In the genomic region with DNA sequence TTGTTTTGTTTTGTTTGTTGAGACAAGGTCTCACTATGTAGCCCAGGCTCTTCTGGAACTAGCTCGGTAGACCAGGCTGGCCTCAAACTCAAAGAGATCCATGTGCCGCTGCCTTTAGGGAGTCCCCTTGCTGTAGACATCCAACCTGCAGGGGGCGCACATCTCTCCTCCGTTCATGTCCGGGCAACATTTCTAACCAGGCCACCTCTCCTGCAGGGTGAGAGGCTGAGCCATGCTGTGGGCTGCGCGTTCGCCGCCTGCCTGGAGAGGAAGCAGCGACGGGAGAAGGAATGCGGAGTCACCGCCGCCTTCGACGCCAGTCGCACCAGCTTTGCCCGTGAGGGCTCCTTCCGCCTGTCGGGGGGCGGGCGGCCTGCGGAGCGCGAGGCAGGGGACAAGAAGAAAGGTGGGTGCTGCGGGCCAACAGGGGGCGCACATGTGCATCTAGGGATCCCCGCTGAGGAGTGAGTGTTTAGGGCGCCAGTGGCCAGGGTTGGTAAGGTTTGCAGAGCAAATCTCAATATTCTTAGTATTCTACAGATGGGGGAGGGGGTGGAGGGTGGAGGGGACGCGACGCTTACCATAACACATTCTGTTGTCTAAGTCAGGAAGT, we compare ENCODE assay signal across 8 mouse cellular contexts. TPM values are rescaled to one million over a fixed set of nuclear protein-coding genes. Genes with fewer than 3 reads are reported as not detected.
DNase-seq lines count a peak whose midpoint lies in the region; ATAC-seq lines count a peak whose summit lies in the region.
"Had no signal": no experiment of that assay in that cellular context is flagged by ENCODE, and none has a peak within 500 bp of the region (broad histone marks: within the 10 kb centered on the region; RNA-seq: fewer than 3 reads in every experiment).

No protein-coding gene starts in this region.

- DNase-seq in left cerebral cortex, postnatal 4 days: peak; percentile 58
- no peak for DNase-seq in left cerebral cortex, adult 8-10 months (ENCODE audit: low spot score in 2 of 2)
- peak; percentile 35 for DNase-seq in adrenal gland, postnatal 25 days
- DNase-seq in splenic B cell, adult 2 months (ENCODE audit: low read depth, low spot score): peak; percentile 54
- DNase-seq in left cerebral cortex, postnatal 25 days (ENCODE audit: low spot score in 2 of 2): no peak

- H3K9ac ChIP-seq in embryonic facial prominence, embryonic 15.5 days: no peak overlapping the region
- peak overlapping the region; percentile 60 for H3K9ac ChIP-seq in liver, embryonic 12.5 days
- H3K9ac ChIP-seq: hindbrain, embryonic 15.5 days had no signal

- ATAC-seq in embryonic facial prominence, embryonic 15.5 days (ENCODE audit: insufficient number of reproducible peaks, low FRiP score, low TSS enrichment, low read depth): no peak
- peak; percentile 69 for ATAC-seq in liver, embryonic 12.5 days

- H3K4me1 ChIP-seq in embryonic facial prominence, embryonic 15.5 days: no peaks in the 10 kb centered on the region
- H3K4me1 ChIP-seq in liver, embryonic 12.5 days: peaks cover 20% of the 10 kb centered on the region
- H3K4me1 ChIP-seq: hindbrain, embryonic 15.5 days had no signal

- H3K36me3 ChIP-seq in embryonic facial prominence, embryonic 15.5 days: peaks cover 90% of the 10 kb centered on the region
- H3K36me3 ChIP-seq in liver, embryonic 12.5 days: peaks cover 32% of the 10 kb centered on the region; the same call in 1 of the 2 replicates
- no peaks in the 10 kb centered on the region for H3K36me3 ChIP-seq in splenic B cell, adult 2 months (ENCODE audit: control insufficient read depth, insufficient read depth, low read length, poor library complexity, severe bottlenecking)

- H3K27me3 ChIP-seq in embryonic facial prominence, embryonic 15.5 days: no peaks in the 10 kb centered on the region
- no peaks in the 10 kb centered on the region for H3K27me3 ChIP-seq in liver, embryonic 12.5 days (replicated peaks)
- no peaks in the 10 kb centered on the region for H3K27me3 ChIP-seq in splenic B cell, adult 2 months (ENCODE audit: control insufficient read depth, insufficient read depth, low read length, poor library complexity, severe bottlenecking)
- H3K27me3 ChIP-seq: hindbrain, embryonic 15.5 days had no signal

- 50% methylated on average over 32 of the region's 32 CpGs for WGBS in embryonic facial prominence, embryonic 15.5 days
- 25% methylated on average over 32 of the region's 32 CpGs for WGBS in liver, embryonic 12.5 days (ENCODE audit: insufficient replicate concordance)

- no peak overlapping the region for H3K4me3 ChIP-seq in embryonic facial prominence, embryonic 15.5 days (replicated peaks)
- H3K4me3 ChIP-seq in liver, embryonic 12.5 days: peak overlapping the region; percentile 50
- H3K4me3 ChIP-seq: hindbrain, embryonic 15.5 days had no signal

- no peaks in the 10 kb centered on the region for H3K9me3 ChIP-seq in embryonic facial prominence, embryonic 15.5 days (replicated peaks)
- no peaks in the 10 kb centered on the region for H3K9me3 ChIP-seq in liver, embryonic 12.5 days (replicated peaks)
- H3K9me3 ChIP-seq: hindbrain, embryonic 15.5 days had no signal

- intact Hi-C loops in left cerebral cortex, postnatal 4 days (cut with DNase I): no loop called here
- intact Hi-C loops in left cerebral cortex, postnatal 25 days (cut with DNase I): no loop called here

- no peak overlapping the region for H3K27ac ChIP-seq in embryonic facial prominence, embryonic 15.5 days (replicated peaks)
- peak overlapping the region; percentile 59; the same call in 1 of the 2 replicates for H3K27ac ChIP-seq in liver, embryonic 12.5 days
- H3K27ac ChIP-seq: hindbrain, embryonic 15.5 days had no signal

- H3K4me2 ChIP-seq in embryonic facial prominence, embryonic 15.5 days (replicated peaks): 0 out of 2 replicates have a peak overlapping the region, but pooled peaks have one; percentile 0
- peak overlapping the region; percentile 72 for H3K4me2 ChIP-seq in liver, embryonic 12.5 days
- H3K4me2 ChIP-seq: hindbrain, embryonic 15.5 days had no signal

RNA-seq across cellular contexts. Expression of gene Numbl, which starts 15.6 kb away (rescaled TPM):
- 100 to 1,000 TPM; 101 to 104 TPM for total RNA-seq in left cerebral cortex, postnatal 4 days (2021)
- total RNA-seq in left cerebral cortex, adult 8-10 months (2022): 10 to 100 TPM; 89.4 to 99.0 (median 95.1) TPM
- 8.4 and 12.6 TPM in 2 replicates for total RNA-seq in adrenal gland, postnatal 25 days (2021)
- polyA plus RNA-seq in embryonic facial prominence, embryonic 15.5 days (2015; fragmentation: Nextera tagmentation; extraction: Ambion mirVana): 48.7 and 49.3 TPM in 2 replicates
- polyA plus RNA-seq in liver, embryonic 12.5 days (2016; fragmentation: Nextera tagmentation; extraction: Ambion mirVana): 3.9 and 4.0 TPM in 2 replicates
- total RNA-seq in left cerebral cortex, postnatal 25 days (2021): 100 to 1,000 TPM; 119 to 130 TPM

RNA-seq across cellular contexts. Expression of gene Coq8b, which starts 41.0 kb away (rescaled TPM):
- 10 to 100 TPM; 23.6 to 27.0 TPM for total RNA-seq in left cerebral cortex, postnatal 4 days (2021)
- total RNA-seq in left cerebral cortex, adult 8-10 months (2022): 10 to 100 TPM; 29.8 to 38.9 (median 32.2) TPM
- 74.4 and 90.3 TPM in 2 replicates for total RNA-seq in adrenal gland, postnatal 25 days (2021)
- polyA plus RNA-seq in embryonic facial prominence, embryonic 15.5 days (2015; fragmentation: Nextera tagmentation; extraction: Ambion mirVana): 23.0 and 27.1 TPM in 2 replicates
- 14.2 and 15.7 TPM in 2 replicates for polyA plus RNA-seq in liver, embryonic 12.5 days (2016; fragmentation: Nextera tagmentation; extraction: Ambion mirVana)
- total RNA-seq in left cerebral cortex, postnatal 25 days (2021): 10 to 100 TPM; 32.5 to 37.2 TPM

RNA-seq across cellular contexts. Expression of gene Itpkc, which starts 45.4 kb away (rescaled TPM):
- total RNA-seq in left cerebral cortex, postnatal 4 days (2021): 10 to 100 TPM; 14.1 to 14.3 TPM
- total RNA-seq in left cerebral cortex, adult 8-10 months (2022): 10 to 100 TPM in 3 of 4 experiments, 1 to 10 TPM in 1; 9.9 to 11.3 (median 10.3) TPM
- total RNA-seq in adrenal gland, postnatal 25 days (2021): 15.9 and 18.3 TPM in 2 replicates
- 11.6 and 13.5 TPM in 2 replicates for polyA plus RNA-seq in embryonic facial prominence, embryonic 15.5 days (2015; fragmentation: Nextera tagmentation; extraction: Ambion mirVana)
- 3.5 and 4.1 TPM in 2 replicates for polyA plus RNA-seq in liver, embryonic 12.5 days (2016; fragmentation: Nextera tagmentation; extraction: Ambion mirVana)
- total RNA-seq in left cerebral cortex, postnatal 25 days (2021): 1 to 10 TPM; 7.5 to 8.8 TPM

Comparison
In these comparisons a context has a peak if more than half of its experiments do, and no peak if none do; other contexts are left out.
1. DNase-seq: peak in left cerebral cortex, postnatal 4 days (single experiment), adrenal gland, postnatal 25 days (single experiment) and splenic B cell, adult 2 months (single experiment); none in left cerebral cortex, adult 8-10 months (0 of 2) and left cerebral cortex, postnatal 25 days (0 of 2).